In genomic region chr19:4908107-4908506, GRCm38 (mm10) we compare ENCODE assay signal across 8 mouse cellular contexts. TPM values are rescaled to one million over a fixed set of nuclear protein-coding genes. Genes with fewer than 3 reads are reported as not detected.
DNase-seq lines count a peak whose midpoint lies in the region; TF ChIP-seq lines count a peak whose summit lies in the region.

No protein-coding gene starts in this region.

- peaks cover 3% of the 10 kb centered on the region; the same call in 1 of the 2 replicates for H3K4me1 ChIP-seq in liver, adult 2 months (ENCODE audit: control insufficient read depth, insufficient read depth, low read length)

- no peak for TF ChIP-seq POLR2A in liver, adult 2 months (IDR thresholded peaks at IDR 0.05; ENCODE audit: extremely low read depth, insufficient read depth, low read length)

- H3K27me3 ChIP-seq in liver, adult 2 months (ENCODE audit: control insufficient read depth, insufficient read depth, low read length): no peaks in the 10 kb centered on the region

- peaks cover 25% of the 10 kb centered on the region; the same call in 1 of the 2 replicates for H3K36me3 ChIP-seq in liver, adult 2 months (ENCODE audit: control insufficient read depth, insufficient read depth, low read length)

- intact Hi-C loops in heart, postnatal 36 days (cut with DNase I): loop anchor here (2.0 kb wide), 1 partner anchor 151 kb away; the partner anchor contains the start of gene Rbm4b

- no peak overlapping the region for H3K27ac ChIP-seq in liver, adult 2 months (replicated peaks; ENCODE audit: insufficient read depth, low read depth, low read length)

- no peak overlapping the region for H3K4me3 ChIP-seq in liver, adult 2 months (ENCODE audit: insufficient read depth, low read depth, low read length)

- H3K79me2 ChIP-seq in liver, adult 2 months (ENCODE audit: control insufficient read depth, insufficient read depth, low read length): no peaks in the 10 kb centered on the region

- TF ChIP-seq CTCF in liver, adult 2 months (IDR thresholded peaks at IDR 0.05; ENCODE audit: low read depth, low read length): peak; percentile 63

- H3K9ac ChIP-seq in liver, adult 2 months (ENCODE audit: low read depth, low read length): no peak overlapping the region

- DNase-seq in heart, postnatal 4 days: peak; percentile 34
- no peak for DNase-seq in heart, postnatal 36 days
- DNase-seq in A20 (ENCODE audit: low read depth, low spot score): peak; percentile 55
- peak; percentile 36 for DNase-seq in T-cell, adult 2 months (ENCODE audit: low spot score)
- peak; percentile 25 for DNase-seq in liver, adult 2 months (ENCODE audit: extremely low read depth, low read depth, low spot score)
- peak; percentile 43 for DNase-seq in thymus, postnatal 0 days (ENCODE audit: low spot score)
- no peak for DNase-seq in ovary, postnatal 36 days (ENCODE audit: low spot score)
- DNase-seq in cerebellum, adult 9-10 months: no peak

- 92% methylated on average over 4 of the region's 4 CpGs for WGBS in liver, adult 2 months

RNA-seq across cellular contexts. Expression of gene Bbs1, which starts 1.7 kb away (rescaled TPM):
- total RNA-seq in heart, postnatal 4 days (2021): 1 to 10 TPM; 4.3 to 4.6 TPM
- 1 to 10 TPM; 2.3 to 5.1 TPM for total RNA-seq in heart, postnatal 36 days (2021)
- total RNA-seq in liver, adult 2 months (2014; rRNA removed): 0.65 and 0.87 TPM in 2 replicates
- 0.73 and 0.95 TPM in 2 replicates for polyA plus RNA-seq in liver, adult 2 months (2012; rRNA removed)
- polyA plus RNA-seq in thymus, postnatal 0 days (2015; fragmentation: Nextera tagmentation; extraction: Ambion mirVana): 1.4 and 2.2 TPM in 2 replicates

RNA-seq across cellular contexts. Expression of gene Dpp3, which starts 20.0 kb away (rescaled TPM):
- total RNA-seq in heart, postnatal 4 days (2021): 10 to 100 TPM; 39.7 to 40.2 TPM
- total RNA-seq in heart, postnatal 36 days (2021): 10 to 100 TPM; 17.4 to 21.3 TPM
- total RNA-seq in liver, adult 2 months (2014; rRNA removed): 52.1 and 69.7 TPM in 2 replicates
- 121 and 122 TPM in 2 replicates for polyA plus RNA-seq in liver, adult 2 months (2012; rRNA removed)
- polyA plus RNA-seq in thymus, postnatal 0 days (2015; fragmentation: Nextera tagmentation; extraction: Ambion mirVana): 101 and 102 TPM in 2 replicates

RNA-seq across cellular contexts. Expression of gene Zdhhc24, which starts 29.6 kb away (rescaled TPM):
- total RNA-seq in heart, postnatal 4 days (2021): 1 to 10 TPM; 4.8 to 5.2 TPM
- total RNA-seq in heart, postnatal 36 days (2021): 1 to 10 TPM; 3.2 to 3.4 TPM
- 2.5 and 3.4 TPM in 2 replicates for total RNA-seq in liver, adult 2 months (2014; rRNA removed)
- 4.8 and 7.7 TPM in 2 replicates for polyA plus RNA-seq in liver, adult 2 months (2012; rRNA removed)
- 10.2 and 12.6 TPM in 2 replicates for polyA plus RNA-seq in thymus, postnatal 0 days (2015; fragmentation: Nextera tagmentation; extraction: Ambion mirVana)

RNA-seq across cellular contexts. Expression of gene Actn3, which starts 30.4 kb away (rescaled TPM):
- 1 to 10 TPM in 1 of 2 experiments, under 1 TPM in 1; 0.38 to 2.2 TPM for total RNA-seq in heart, postnatal 4 days (2021)
- under 1 TPM; 0.30 to 0.44 TPM for total RNA-seq in heart, postnatal 36 days (2021)
- 1.1 TPM in 1 of 2 replicates, not detected in the other for total RNA-seq in liver, adult 2 months (2014; rRNA removed)
- 0.11 TPM in 1 of 2 replicates, not detected in the other for polyA plus RNA-seq in liver, adult 2 months (2012; rRNA removed)
- polyA plus RNA-seq in thymus, postnatal 0 days (2015; fragmentation: Nextera tagmentation; extraction: Ambion mirVana): 21.4 and 26.6 TPM in 2 replicates

RNA-seq across cellular contexts. Expression of gene Peli3, which starts 34.8 kb away (rescaled TPM):
- 1 to 10 TPM in 1 of 2 experiments, under 1 TPM in 1; 0.71 to 1.2 TPM for total RNA-seq in heart, postnatal 4 days (2021)
- 1 to 10 TPM; 1.6 to 3.3 TPM for total RNA-seq in heart, postnatal 36 days (2021)
- 1.0 and 3.4 TPM in 2 replicates for total RNA-seq in liver, adult 2 months (2014; rRNA removed)
- polyA plus RNA-seq in liver, adult 2 months (2012; rRNA removed): 1.4 and 2.6 TPM in 2 replicates
- 0.47 and 0.81 TPM in 2 replicates for polyA plus RNA-seq in thymus, postnatal 0 days (2015; fragmentation: Nextera tagmentation; extraction: Ambion mirVana)

Comparison
In these comparisons a context has a peak if more than half of its experiments do, and no peak if none do; other contexts are left out.
1. DNase-seq: peak in heart, postnatal 4 days (single experiment), A20 (single experiment), T-cell, adult 2 months (single experiment), liver, adult 2 months (single experiment) and thymus, postnatal 0 days (single experiment); none in heart, postnatal 36 days (0 of 2), ovary, postnatal 36 days (single experiment) and cerebellum, adult 9-10 months (single experiment).